Mouse (Mus musculus): Measurements from ENCODE around the gene Mob3a. TPM values are rescaled to one million over a fixed set of nuclear protein-coding genes. Genes with fewer than 3 reads are reported as not detected.

Gene Mob3a
- polyA plus RNA-seq, 1 experiment from 2014 or later: 27.4 TPM

DNA sequence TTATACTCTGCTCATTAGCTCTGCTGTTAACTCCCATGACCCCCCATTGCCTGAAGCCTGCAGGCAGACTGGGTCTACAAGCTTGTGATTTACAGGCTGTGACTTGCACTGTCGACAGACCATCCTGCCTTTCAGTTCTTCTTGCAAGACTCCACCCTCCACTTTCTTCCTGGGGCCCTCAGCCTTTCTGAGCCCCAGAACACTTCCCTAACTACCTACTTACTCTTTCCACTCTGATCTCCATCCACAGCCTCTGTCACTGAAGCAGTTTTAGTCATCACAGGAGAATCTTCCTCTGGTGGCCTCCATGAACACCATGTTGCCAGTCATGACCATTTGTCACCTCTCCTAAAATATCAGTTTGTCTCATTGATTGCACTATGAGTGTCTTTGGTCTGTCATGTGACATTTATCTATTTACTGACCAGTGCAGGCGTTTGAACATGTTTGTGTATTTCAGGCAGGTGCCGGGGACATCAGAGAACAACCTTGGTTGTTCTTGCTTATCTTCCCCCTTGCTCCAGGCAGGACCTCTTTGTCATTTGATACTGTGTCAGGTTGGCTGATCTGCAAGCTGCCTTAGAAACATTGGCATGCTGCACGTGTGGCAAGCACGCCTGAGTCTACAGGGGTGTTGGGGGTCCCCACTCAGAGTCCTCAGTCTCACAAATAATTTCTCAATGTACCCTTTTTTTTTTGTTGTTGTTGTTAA lies 38.1 kb downstream of the Mob3a start:
- ATAC-seq (ENCODE audit: low read depth): no peak

GRCm38 (mm10) chr10:80661149-80661548 lies 40.6 kb downstream of the Mob3a start:
- no peaks in the 10 kb centered on the region for H3K9me3 ChIP-seq (replicated peaks; ENCODE audit: control insufficient read depth, low read length)
- no peak overlapping the region for H3K4me3 ChIP-seq (ENCODE audit: low read depth, low read length)
- H3K4me2 ChIP-seq (ENCODE audit: low read depth, low read length): no peak overlapping the region
- peaks cover 2% of the 10 kb centered on the region; the same call in 1 of the 2 replicates for H3K36me3 ChIP-seq (ENCODE audit: control insufficient read depth, insufficient read depth)
- no peaks in the 10 kb centered on the region for H3K27me3 ChIP-seq (ENCODE audit: control insufficient read depth, insufficient read depth, low read depth, low read length)
- ATAC-seq (ENCODE audit: low read depth): no peak
- no peak overlapping the region for H3K27ac ChIP-seq (ENCODE audit: low read length)
- WGBS (ENCODE audit: insufficient replicate concordance): 34% methylated on average over 5 of the region's 5 CpGs
- peaks cover 57% of the 10 kb centered on the region for H3K4me1 ChIP-seq (ENCODE audit: control insufficient read depth, low read depth, low read length)
- H3K9ac ChIP-seq (ENCODE audit: low read depth, low read length): no peak overlapping the region

More for the DNA sequence above, 38.1 kb downstream of the Mob3a start:
- Histone ChIP-seq H3K4me2 (ENCODE audit: low read depth, low read length) (no peak overlapping the region), H3K9ac (ENCODE audit: low read depth, low read length) (no peak overlapping the region; the same call in 1 of the 2 replicates), H3K4me1 (ENCODE audit: control insufficient read depth, low read depth, low read length) (peaks cover 44% of the 10 kb centered on the region), H3K27me3 (ENCODE audit: control insufficient read depth, insufficient read depth, low read depth, low read length) (no peaks in the 10 kb centered on the region), H3K9me3 (replicated peaks; ENCODE audit: control insufficient read depth, low read length) (no peaks in the 10 kb centered on the region), H3K4me3 (ENCODE audit: low read depth, low read length) (no peak overlapping the region), H3K27ac (ENCODE audit: low read length) (peak overlapping the region; percentile 73), H3K36me3 (ENCODE audit: control insufficient read depth, insufficient read depth) (peaks cover 24% of the 10 kb centered on the region)
- WGBS (ENCODE audit: insufficient replicate concordance): 9% methylated on average over 5 of the region's 5 CpGs

DNA sequence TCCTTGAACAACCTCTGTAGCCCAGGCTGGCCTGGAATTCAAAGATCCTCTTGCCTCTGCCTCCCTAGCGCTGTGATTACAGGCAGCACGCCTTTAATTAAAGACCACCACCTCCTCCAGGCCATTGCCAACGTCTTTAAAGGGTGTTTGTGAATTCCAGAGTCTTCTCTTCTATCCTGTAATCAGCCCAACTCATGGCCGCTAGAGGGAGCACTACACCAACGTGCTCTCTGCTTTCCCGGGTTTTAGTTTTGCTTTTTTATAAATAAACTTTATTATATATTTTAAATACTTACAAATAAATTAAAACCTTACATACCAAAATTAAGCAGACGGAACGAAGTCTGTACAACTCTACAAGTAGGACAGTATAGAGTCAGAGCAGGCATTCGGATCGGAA lies 42.6 kb downstream of the Mob3a start:
- H3K4me2 ChIP-seq (ENCODE audit: low read depth, low read length): peak overlapping the region; percentile 50
- WGBS (ENCODE audit: insufficient replicate concordance): 13% methylated on average over 10 of the region's 10 CpGs
- peak overlapping the region; percentile 47 for H3K4me3 ChIP-seq (ENCODE audit: low read depth, low read length)
- peak overlapping the region; percentile 66 for H3K27ac ChIP-seq (ENCODE audit: low read length)
- peak overlapping the region; percentile 36 for H3K9ac ChIP-seq (ENCODE audit: low read depth, low read length)
- H3K27me3 ChIP-seq (ENCODE audit: control insufficient read depth, insufficient read depth, low read depth, low read length): no peaks in the 10 kb centered on the region
- ATAC-seq (ENCODE audit: low read depth): no peak
- H3K9me3 ChIP-seq (replicated peaks; ENCODE audit: control insufficient read depth, low read length): no peaks in the 10 kb centered on the region
- H3K4me1 ChIP-seq (ENCODE audit: control insufficient read depth, low read depth, low read length): peaks cover 52% of the 10 kb centered on the region
- H3K36me3 ChIP-seq (ENCODE audit: control insufficient read depth, insufficient read depth): no peaks in the 10 kb centered on the region

DNA sequence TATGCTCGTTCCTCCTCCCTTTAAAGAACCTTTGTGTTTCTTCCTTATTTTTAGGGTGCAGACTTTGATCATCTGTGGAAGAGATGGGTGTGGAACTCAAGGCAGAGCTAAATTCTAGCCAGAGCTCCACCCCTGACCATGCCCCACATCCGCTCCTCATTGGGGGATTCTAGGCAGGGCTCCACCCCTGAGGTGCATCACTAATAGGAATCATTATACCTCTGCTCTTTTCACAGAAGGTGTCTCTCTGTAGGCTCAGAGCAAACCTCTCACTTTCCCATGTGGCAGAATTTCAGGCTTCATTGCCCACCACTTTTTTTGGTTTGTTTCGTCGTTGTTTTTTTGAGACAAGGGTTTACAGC lies 43.0 kb downstream of the Mob3a start:
- Histone ChIP-seq H3K4me1 (ENCODE audit: control insufficient read depth, low read depth, low read length) (peaks cover 48% of the 10 kb centered on the region), H3K9ac (ENCODE audit: low read depth, low read length) (peak overlapping the region; percentile 26)
- WGBS (ENCODE audit: insufficient replicate concordance): 48% methylated on average over 4 of the region's 4 CpGs

DNA sequence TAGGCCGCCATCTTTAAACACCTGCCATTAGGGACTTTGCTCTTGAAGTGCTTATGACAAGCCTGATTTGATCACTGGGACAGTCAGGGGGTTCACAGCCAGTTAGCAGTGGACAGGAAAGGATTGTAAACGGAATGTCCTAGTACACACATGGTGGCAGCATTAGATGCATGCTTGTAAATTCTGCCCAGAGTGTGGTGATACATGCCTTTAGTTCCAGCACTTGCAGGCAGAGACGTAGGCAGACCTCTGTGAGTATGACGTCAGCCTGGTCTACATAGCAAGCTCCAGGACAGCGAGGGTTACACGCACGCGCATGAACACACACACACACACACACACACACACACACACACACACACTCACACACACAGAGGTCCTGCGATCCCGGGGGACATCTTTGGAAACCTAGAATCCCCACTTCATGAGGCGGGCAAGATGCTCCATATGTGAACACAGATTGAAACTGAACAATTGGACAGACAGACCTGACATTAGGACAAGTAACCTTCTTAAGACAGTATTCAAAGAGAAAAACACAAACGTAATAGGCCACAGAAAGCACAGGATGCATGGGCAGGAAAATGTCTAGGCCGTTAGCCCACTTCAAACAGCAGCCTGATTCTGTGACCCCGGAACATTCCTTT lies 43.5 kb downstream of the Mob3a start:
- Histone ChIP-seq H3K4me3 (ENCODE audit: low read depth, low read length) (no peak overlapping the region), H3K4me1 (ENCODE audit: control insufficient read depth, low read depth, low read length) (peaks cover 43% of the 10 kb centered on the region), H3K27me3 (ENCODE audit: control insufficient read depth, insufficient read depth, low read depth, low read length) (no peaks in the 10 kb centered on the region), H3K9me3 (replicated peaks; ENCODE audit: control insufficient read depth, low read length) (no peaks in the 10 kb centered on the region), H3K27ac (ENCODE audit: low read length) (peak overlapping the region; percentile 83; the same call in 1 of the 2 replicates), H3K36me3 (ENCODE audit: control insufficient read depth, insufficient read depth) (no peaks in the 10 kb centered on the region), H3K9ac (ENCODE audit: low read depth, low read length) (no peak overlapping the region), H3K4me2 (ENCODE audit: low read depth, low read length) (no peak overlapping the region)
- 83% methylated on average over 14 of the region's 14 CpGs for WGBS (ENCODE audit: insufficient replicate concordance)
- ATAC-seq (ENCODE audit: low read depth): no peak

More for the DNA sequence above, 43.0 kb downstream of the Mob3a start:
- no peaks in the 10 kb centered on the region for H3K36me3 ChIP-seq (ENCODE audit: control insufficient read depth, insufficient read depth)
- H3K9me3 ChIP-seq (replicated peaks; ENCODE audit: control insufficient read depth, low read length): no peaks in the 10 kb centered on the region
- peak overlapping the region; percentile 47 for H3K4me3 ChIP-seq (ENCODE audit: low read depth, low read length)
- no peaks in the 10 kb centered on the region for H3K27me3 ChIP-seq (ENCODE audit: control insufficient read depth, insufficient read depth, low read depth, low read length)
- peak overlapping the region; percentile 66 for H3K27ac ChIP-seq (ENCODE audit: low read length)
- peak; percentile 62 for ATAC-seq (ENCODE audit: low read depth)
- peak overlapping the region; percentile 50 for H3K4me2 ChIP-seq (ENCODE audit: low read depth, low read length)

- peak within 1 kb of the TSS; percentile 88 for H3K9ac ChIP-seq (ENCODE audit: low read depth, low read length)
- no peaks in the 10 kb centered on the region for H3K9me3 ChIP-seq (replicated peaks; ENCODE audit: control insufficient read depth, low read length)
- H3K4me1 ChIP-seq (ENCODE audit: control insufficient read depth, low read depth, low read length): peaks cover 39% of the 10 kb centered on the region
- 33% methylated on average over 15 of the region's 15 CpGs for WGBS (ENCODE audit: insufficient replicate concordance)
- H3K27ac ChIP-seq (ENCODE audit: low read length): peak within 1 kb of the TSS; percentile 83
- peak within 1 kb of the TSS; percentile 93 for H3K4me2 ChIP-seq (ENCODE audit: low read depth, low read length)
- no peaks in the 10 kb centered on the region for H3K36me3 ChIP-seq (ENCODE audit: control insufficient read depth, insufficient read depth)
- no peaks in the 10 kb centered on the region for H3K27me3 ChIP-seq (ENCODE audit: control insufficient read depth, insufficient read depth, low read depth, low read length)
- ATAC-seq (ENCODE audit: low read depth): peak; percentile 55
- H3K4me3 ChIP-seq (ENCODE audit: low read depth, low read length): peak within 1 kb of the TSS; percentile 83
These were observed 44.7 kb downstream of the Mob3a start, which contains the start of gene Btbd2 for GRCm38 (mm10) chr10:80656863-80657623. Gene Btbd2 (minus strand): TSS chr10:80657071.

GRCm38 (mm10) chr10:80656130-80656862 lies 45.5 kb downstream of the Mob3a start:
- Histone ChIP-seq H3K36me3 (ENCODE audit: control insufficient read depth, insufficient read depth) (no peaks in the 10 kb centered on the region), H3K4me2 (ENCODE audit: low read depth, low read length) (peak overlapping the region; percentile 93), H3K27me3 (ENCODE audit: control insufficient read depth, insufficient read depth, low read depth, low read length) (no peaks in the 10 kb centered on the region), H3K9ac (ENCODE audit: low read depth, low read length) (peak overlapping the region; percentile 88), H3K9me3 (replicated peaks; ENCODE audit: control insufficient read depth, low read length) (no peaks in the 10 kb centered on the region), H3K4me1 (ENCODE audit: control insufficient read depth, low read depth, low read length) (peaks cover 39% of the 10 kb centered on the region), H3K27ac (ENCODE audit: low read length) (peak overlapping the region; percentile 83), H3K4me3 (ENCODE audit: low read depth, low read length) (peak overlapping the region; percentile 83)
- ATAC-seq (ENCODE audit: low read depth): peak; percentile 68
- WGBS (ENCODE audit: insufficient replicate concordance): under 1% methylated on average over 72 of the region's 72 CpGs

- no peaks in the 10 kb centered on the region for H3K36me3 ChIP-seq (ENCODE audit: control insufficient read depth, insufficient read depth)
- peak; percentile 5 for ATAC-seq (ENCODE audit: low read depth)
- peaks cover 39% of the 10 kb centered on the region for H3K4me1 ChIP-seq (ENCODE audit: control insufficient read depth, low read depth, low read length)
- peak overlapping the region; percentile 93 for H3K4me2 ChIP-seq (ENCODE audit: low read depth, low read length)
- H3K27me3 ChIP-seq (ENCODE audit: control insufficient read depth, insufficient read depth, low read depth, low read length): no peaks in the 10 kb centered on the region
- H3K4me3 ChIP-seq (ENCODE audit: low read depth, low read length): peak overlapping the region; percentile 83
- under 1% methylated on average over 12 of the region's 12 CpGs for WGBS (ENCODE audit: insufficient replicate concordance)
- H3K9me3 ChIP-seq (replicated peaks; ENCODE audit: control insufficient read depth, low read length): no peaks in the 10 kb centered on the region
- H3K9ac ChIP-seq (ENCODE audit: low read depth, low read length): peak overlapping the region; percentile 88
- H3K27ac ChIP-seq (ENCODE audit: low read length): peak overlapping the region; percentile 66
These were observed 46.2 kb downstream of the Mob3a start for GRCm38 (mm10) chr10:80655406-80656129.

All from liver, embryonic 16.5 days (tissue).